Mouse (Mus musculus) kidney, postnatal 4 days (tissue): ENCODE measurements at regions not wholly inside any gene's neighbourhood (a gene's known extent, or its start where the extent isn't known, plus 50 kb on each side); places are given as distances from the start of the nearest gene placed in this dataset.
"Not testable (repeated sequence)": the region's sequence is repeated elsewhere in the genome, so short reads cannot be mapped to it uniquely, and the experiment has no call there.

Source experiments
- DNase-seq, 2 experiments: peaks; one replicate each; pipeline ENCODE4 v3.0.0; 2021; ENCODE audit warnings: mixed read lengths in 2 of 2

DNA sequence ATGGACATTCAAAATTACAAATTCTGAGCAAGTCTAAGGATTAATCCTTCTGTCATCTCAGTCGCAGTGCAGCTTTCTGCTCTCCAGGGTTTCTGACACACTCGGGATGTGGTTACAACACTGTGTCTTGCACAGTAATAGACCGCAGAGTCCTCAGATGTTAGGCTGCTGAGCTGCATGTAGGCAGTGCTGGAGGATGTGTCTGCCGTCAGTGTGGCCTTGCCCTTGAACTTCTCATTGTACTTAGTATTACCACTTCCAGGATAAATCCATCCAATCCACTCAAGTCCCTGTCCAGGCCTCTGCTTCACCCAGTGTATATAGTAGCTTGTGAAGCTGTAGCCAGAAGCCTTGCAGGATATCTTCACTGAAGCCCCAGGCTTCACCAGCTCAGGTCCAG is 454.5 kb upstream of the Zfp386 start:
- DNase-seq, result not testable (repeated sequence)

- no peak for DNase-seq
Observed at GRCm38 (mm10) chr12:115603763-115604162, 443.8 kb upstream of the Zfp386 start.

GRCm38 (mm10) chr12:115604951-115605350 is 442.6 kb upstream of the Zfp386 start:
- DNase-seq, result no peak

DNA sequence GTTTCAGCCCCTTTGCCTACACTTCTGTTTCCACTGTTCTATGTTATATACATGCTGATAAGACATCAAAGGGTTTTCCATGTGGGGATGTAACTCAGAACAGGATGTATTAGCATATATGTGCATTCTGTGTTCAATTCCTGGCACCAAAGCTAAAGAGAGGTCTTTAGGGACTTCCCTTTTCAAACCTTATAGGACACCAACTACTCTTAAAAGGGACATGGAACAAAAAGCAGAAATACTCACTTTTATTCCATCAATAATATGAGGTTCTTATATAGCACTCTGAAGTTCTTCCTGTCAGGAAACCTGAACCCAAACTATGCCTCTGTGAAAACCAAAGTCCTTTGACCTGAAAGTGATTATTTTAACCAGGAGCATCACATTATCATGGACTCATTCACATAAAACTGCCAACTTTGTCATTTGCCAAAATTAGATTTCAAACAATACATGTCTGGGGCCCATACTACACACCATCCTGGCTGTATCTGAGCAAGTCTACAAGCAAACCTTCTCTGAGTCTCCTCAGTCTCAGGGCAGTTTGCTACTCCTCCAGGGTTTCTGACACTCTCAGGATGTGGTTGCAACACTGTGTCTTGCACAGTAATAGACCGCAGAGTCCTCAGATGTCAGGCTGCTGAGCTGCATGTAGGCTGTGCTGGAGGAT is 424.8 kb upstream of the Zfp386 start:
- not testable (repeated sequence) for DNase-seq

DNA sequence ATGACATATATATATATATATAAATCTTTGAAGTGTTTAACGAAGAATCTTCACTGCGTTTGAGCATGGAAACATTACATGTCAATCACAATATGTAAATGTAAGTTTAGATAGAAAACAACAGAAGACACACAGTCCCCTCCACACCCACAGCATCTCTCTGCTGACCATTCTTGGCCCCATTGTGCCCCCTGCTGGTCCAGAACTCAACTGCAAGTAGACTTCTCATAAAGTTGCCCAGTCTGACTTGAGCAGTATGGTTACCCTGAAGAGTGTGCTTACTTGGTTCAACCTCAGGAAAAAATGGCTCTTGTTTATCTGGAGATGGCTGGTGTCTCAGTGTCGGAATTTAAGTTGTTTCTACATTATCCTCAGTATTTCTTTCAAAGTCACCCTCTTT is 423.3 kb upstream of the Zfp386 start:
- DNase-seq, result no peak

DNA sequence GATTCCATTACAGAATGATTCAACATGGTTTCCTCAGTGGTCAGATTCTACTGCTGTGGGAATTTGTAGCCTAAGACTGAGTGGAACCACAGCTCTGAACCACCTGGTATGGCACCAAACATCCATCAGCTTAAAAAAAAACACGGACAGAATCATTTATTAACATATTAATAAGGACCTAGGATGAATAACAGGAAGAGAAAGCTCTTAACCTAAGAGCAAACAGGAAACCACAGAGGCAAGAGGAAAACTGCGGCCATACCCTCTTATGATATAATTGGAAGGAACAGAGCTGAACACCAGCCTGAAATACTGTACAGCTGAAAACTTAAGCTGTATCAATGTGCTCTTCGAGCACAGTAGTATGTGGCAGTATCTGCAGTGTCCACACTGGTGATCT is 399.9 kb upstream of the Zfp386 start:
- no peak for DNase-seq

GRCm38 (mm10) chr12:115648161-115648560 is 399.4 kb upstream of the Zfp386 start:
- DNase-seq, result not testable (repeated sequence)

GRCm38 (mm10) chr12:115655781-115656180 is 391.7 kb upstream of the Zfp386 start:
- DNase-seq, result no peak

- not testable (repeated sequence) for DNase-seq
Observed at GRCm38 (mm10) chr12:115664081-115664480, 383.4 kb upstream of the Zfp386 start.

DNA sequence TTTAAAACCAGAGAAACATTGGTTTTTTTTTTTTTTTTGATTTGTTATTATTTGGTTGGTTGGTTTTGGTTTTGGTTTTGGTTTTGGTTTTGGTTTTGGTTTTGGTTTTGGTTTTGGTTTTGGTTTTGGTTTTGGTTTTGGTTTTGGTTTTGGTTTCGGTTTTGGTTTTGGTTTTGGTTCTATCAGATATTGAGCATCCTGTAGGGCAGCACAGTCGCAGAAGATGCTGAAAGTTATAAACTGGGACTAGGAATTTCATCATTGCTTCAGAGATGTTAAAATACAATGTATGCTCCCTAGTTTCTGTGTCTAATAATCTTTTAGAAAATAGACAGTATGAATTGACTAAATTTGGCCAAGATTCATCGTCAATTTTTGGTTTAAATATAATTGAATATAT is 375.8 kb upstream of the Zfp386 start:
- not testable (repeated sequence) for DNase-seq

DNA sequence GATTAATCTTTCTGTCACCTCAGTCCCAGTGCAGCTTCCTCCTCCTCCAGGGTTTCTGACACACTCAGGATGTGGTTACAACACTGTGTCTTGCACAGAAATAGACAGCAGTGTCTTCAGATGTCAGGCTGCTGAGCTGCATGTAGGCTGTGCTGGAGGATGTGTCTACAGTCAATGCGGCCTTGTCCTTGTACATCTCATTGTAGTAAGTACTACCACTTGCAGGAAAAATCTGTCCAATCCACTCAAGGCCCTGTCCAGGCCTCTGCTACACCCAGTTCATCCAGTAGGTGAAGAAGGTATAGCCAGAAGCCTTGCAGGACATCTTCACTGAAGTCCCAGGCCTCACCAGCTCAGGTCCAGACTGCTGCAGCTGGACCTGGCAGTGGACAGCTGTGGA is 355.7 kb upstream of the Zfp386 start:
- no peak for DNase-seq

- DNase-seq, result not testable (repeated sequence)
Observed at GRCm38 (mm10) chr12:115709813-115710212, 337.7 kb upstream of the Zfp386 start.

GRCm38 (mm10) chr12:115742039-115742438 is 305.5 kb upstream of the Zfp386 start:
- DNase-seq, result not testable (repeated sequence)

GRCm38 (mm10) chr12:115749586-115749985 is 297.9 kb upstream of the Zfp386 start:
- DNase-seq, result not testable (repeated sequence)

GRCm38 (mm10) chr12:115753135-115753534 is 294.4 kb upstream of the Zfp386 start:
- DNase-seq, result not testable (repeated sequence)

DNA sequence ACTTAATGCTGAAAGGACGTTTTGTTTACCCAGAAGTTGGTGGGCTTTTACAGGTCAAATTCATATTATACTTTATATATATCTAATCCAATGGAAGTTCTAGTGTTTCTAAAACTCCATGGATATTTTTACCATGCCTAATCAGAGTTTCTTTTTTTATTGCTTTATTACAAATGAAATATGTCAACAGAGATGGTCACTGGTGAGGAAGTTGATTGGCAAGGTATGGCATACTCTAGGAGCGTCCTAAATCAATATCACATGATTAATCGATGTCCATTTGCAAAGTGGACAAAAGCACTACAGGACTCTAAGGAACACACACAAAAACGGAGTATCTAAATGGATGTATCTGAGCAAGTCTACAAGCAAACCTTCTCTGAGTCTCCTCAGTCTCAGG is 290.0 kb upstream of the Zfp386 start:
- not testable (repeated sequence) for DNase-seq

- DNase-seq, result not testable (repeated sequence)
Observed at GRCm38 (mm10) chr12:115759041-115759440, 288.5 kb upstream of the Zfp386 start.

DNA sequence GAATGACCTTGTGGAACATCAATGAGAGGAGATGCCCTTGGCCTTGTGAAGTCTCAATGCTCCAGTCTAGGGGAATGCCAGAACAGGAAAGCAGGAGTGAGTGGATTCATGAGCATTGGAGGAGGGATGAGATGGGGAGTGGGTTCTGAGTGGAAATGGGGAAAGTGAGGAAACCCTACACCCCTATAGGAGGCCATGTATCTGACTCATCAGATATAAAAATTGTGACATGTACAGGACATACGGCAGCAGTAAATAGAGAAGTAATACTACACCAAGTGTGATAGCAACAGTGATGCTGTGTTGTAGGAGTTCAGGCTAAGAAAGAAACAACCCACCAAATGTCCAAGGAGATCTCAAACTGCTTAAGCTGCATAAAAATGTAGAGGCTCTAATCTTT is 285.8 kb upstream of the Zfp386 start:
- DNase-seq, result not testable (repeated sequence)

DNA sequence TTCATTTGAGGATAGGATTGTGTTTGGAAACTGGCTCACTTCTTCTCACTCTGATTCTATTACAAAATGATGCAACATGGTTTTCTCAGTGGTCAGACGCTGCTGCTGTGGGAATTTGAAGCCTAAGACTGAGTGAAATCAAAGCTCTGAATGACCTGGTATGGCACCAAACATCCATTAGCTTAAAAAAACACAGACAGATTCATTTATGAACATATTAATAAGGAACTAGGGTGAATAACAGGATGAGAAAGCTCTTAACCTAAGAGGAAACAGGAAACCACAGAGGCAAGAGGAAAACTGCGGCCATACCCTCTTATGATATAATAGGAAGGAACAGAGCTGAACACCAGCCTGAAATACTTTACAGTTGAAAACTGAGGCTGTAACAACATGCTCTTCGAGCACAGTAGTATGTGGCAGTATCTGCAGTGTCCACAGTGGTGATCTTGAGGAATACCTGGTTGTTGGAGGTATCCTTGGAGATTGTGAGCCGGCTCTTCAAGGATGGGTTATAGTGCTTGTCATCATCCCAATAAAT is 282.5 kb upstream of the Zfp386 start:
- DNase-seq, result not testable (repeated sequence)

DNA sequence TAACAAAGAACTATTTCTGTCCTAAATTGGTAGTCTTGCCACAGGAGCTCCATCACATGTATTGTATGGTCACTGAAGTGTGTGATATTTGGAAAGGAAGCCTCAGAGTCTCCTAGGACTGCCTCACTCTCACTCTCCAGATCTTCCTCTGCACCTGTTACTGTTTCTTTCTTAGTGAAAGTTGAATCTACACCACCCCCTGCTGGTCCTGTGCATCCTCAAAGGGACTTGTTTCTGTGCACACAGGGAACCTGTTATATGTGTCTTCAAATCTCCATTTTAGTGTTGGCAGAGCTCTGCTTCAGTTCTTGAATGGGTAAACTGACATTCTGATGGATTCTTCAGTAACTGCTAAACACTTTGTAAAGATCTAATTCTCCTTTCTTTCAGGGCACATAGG is 276.3 kb upstream of the Zfp386 start:
- not testable (repeated sequence) for DNase-seq

DNA sequence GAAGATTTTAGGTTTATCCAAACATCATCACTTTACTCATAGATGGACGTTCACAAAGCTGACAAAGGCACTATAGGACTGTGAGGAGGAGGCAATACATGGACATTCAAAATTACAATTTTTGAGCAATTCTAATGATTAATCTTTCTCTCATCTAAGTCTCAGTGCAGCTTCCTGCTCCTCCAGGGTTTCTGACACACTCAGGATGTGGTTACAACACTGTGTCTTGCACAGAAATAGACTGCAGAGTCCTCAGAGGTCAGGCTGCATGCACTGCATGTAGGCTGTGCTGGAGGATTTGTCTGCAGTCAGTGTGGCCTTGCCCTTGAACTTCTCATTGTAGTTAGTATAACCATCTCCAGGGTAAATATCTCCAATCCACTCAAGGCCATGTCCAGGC is 257.2 kb upstream of the Zfp386 start:
- DNase-seq, result not testable (repeated sequence)

DNA sequence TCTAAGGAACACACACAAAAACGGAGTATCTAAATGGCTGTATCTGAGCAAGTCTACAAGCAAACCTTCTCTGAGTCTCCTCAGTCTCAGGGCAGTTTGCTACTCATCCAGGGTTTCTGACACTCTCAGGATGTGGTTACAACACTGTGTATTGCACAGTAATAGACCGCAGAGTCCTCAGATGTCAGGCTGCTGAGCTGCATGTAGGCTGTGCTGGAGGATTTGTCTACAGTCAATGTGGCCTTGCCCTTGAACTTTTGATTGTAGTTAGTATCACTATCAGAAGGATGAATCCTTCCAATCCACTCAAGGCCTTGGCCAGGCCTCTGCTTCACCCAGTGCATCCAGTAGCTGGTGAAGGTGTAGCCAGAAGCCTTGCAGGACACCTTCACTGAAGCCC is 245.0 kb upstream of the Zfp386 start:
- not testable (repeated sequence) for DNase-seq

DNA sequence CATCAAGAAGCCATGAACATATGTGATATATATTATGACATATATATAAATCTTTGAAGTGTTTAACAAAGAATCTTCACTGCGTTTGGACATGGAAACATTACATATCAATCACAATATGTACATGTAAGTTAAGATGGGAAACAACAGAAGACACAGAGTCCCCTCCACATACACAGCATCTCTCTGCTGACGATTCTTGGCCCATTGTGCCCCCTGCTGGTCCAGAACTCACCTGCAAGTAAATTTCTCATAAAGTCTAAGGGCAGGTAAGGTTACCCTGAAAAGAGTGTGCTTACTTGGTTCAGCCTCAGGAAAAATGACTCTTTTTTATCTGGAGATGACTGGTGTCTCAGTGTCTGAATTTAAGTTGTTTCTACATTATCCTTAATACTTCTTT is 243.8 kb upstream of the Zfp386 start:
- DNase-seq, result not testable (repeated sequence)

- no peak for DNase-seq
Observed at GRCm38 (mm10) chr12:115807978-115808377, 239.5 kb upstream of the Zfp386 start.
